Mouse (Mus musculus): Measurements from ENCODE around the gene Dock9. TPM values are rescaled to one million over a fixed set of nuclear protein-coding genes. Genes with fewer than 3 reads are reported as not detected.

The Dock9 gene
- total and polyA plus RNA-seq, 2 experiments from 2014 or later = 14.0 to 68.8 TPM

DNA sequence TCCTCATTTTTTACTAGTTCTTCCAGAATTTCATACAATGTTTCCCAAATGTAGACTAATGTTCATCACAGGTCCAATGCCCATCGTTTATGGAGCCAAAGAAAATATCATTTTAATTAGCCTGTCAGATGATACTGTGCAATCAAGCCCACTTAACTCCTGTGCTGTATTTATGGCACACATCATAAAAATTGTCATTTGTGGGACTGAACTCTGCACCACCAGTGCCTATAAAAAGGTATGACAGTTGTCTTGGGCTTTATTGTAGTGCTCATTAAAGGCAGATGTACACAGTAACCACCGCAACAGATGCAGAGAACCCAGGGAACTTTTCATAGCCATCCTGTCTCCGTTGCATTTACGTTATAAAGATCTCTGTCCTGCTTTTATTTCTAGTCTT, 233.7 kb downstream of the Dock9 start:
- Histone ChIP-seq H3K9me3 (ENCODE audit: low read length) (no peaks in the 10 kb centered on the region), H3K4me1 (ENCODE audit: insufficient read depth, low read length) (peaks cover 13% of the 10 kb centered on the region; the same call in 1 of the 2 replicates), H3K27ac (ENCODE audit: low read depth, low read length) (no peak overlapping the region), H3K4me3 (ENCODE audit: low read depth, low read length) (no peak overlapping the region), H3K27me3 (ENCODE audit: insufficient read depth, low read length) (no peaks in the 10 kb centered on the region), H3K36me3 (ENCODE audit: insufficient read depth, low read length) (peaks cover 13% of the 10 kb centered on the region), H3K9ac (replicated peaks; ENCODE audit: low read length, poor library complexity, severe bottlenecking) (no peak overlapping the region), H3K4me2 (ENCODE audit: low read depth, low read length, poor library complexity, severe bottlenecking) (no peak overlapping the region)
- TF ChIP-seq CTCF (IDR thresholded peaks at IDR 0.05) = no peak
- 51% methylated on average over 4 of the region's 4 CpGs for WGBS
- DNase-seq (ENCODE audit: low spot score) (no peak), ATAC-seq (ENCODE audit: low FRiP score) (no peak)

DNA sequence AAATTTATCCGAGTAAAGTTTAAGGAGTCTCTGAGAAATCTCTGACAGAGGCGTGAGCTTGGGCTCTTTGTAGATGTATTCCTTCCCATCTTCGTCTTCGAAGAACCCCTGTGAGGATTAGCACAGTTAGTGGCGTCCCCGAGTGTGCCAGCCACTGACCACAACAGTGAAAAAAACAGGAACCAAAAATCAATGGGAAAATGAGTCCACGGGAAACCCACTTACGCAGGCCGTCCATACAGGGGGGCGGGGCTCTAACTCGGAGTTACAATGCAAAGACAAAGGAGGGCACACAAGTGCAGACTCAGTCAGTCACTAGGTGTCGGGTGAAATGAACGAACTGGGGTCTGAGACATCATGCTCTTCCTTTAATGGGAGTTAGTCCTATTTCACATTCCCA, 238.6 kb downstream of the Dock9 start:
- H3K9ac ChIP-seq (replicated peaks; ENCODE audit: low read length, poor library complexity, severe bottlenecking) = no peak overlapping the region
- 77% methylated on average over 13 of the region's 13 CpGs for WGBS
- H3K9me3 ChIP-seq (ENCODE audit: low read length) = no peaks in the 10 kb centered on the region
- DNase-seq (ENCODE audit: low spot score) = no peak
- ATAC-seq (ENCODE audit: low FRiP score) = no peak
- H3K4me2 ChIP-seq (ENCODE audit: low read depth, low read length, poor library complexity, severe bottlenecking) = no peak overlapping the region
- no peak overlapping the region for H3K27ac ChIP-seq (ENCODE audit: low read depth, low read length)
- no peak overlapping the region for H3K4me3 ChIP-seq (ENCODE audit: low read depth, low read length)
- no peak for TF ChIP-seq CTCF (IDR thresholded peaks at IDR 0.05)
- H3K4me1 ChIP-seq (ENCODE audit: insufficient read depth, low read length) = no peaks in the 10 kb centered on the region
- peaks cover 39% of the 10 kb centered on the region for H3K36me3 ChIP-seq (ENCODE audit: insufficient read depth, low read length)
- no peaks in the 10 kb centered on the region for H3K27me3 ChIP-seq (ENCODE audit: insufficient read depth, low read length)

- H3K27me3 ChIP-seq (ENCODE audit: insufficient read depth, low read length) = no peaks in the 10 kb centered on the region
- no peaks in the 10 kb centered on the region for H3K4me1 ChIP-seq (ENCODE audit: insufficient read depth, low read length)
- no peak for TF ChIP-seq CTCF (IDR thresholded peaks at IDR 0.05)
- H3K27ac ChIP-seq (ENCODE audit: low read depth, low read length) = no peak overlapping the region
- H3K4me3 ChIP-seq (ENCODE audit: low read depth, low read length) = no peak overlapping the region
- ATAC-seq (ENCODE audit: low FRiP score) = no peak
- H3K9ac ChIP-seq (replicated peaks; ENCODE audit: low read length, poor library complexity, severe bottlenecking) = no peak overlapping the region
- H3K9me3 ChIP-seq (ENCODE audit: low read length) = no peaks in the 10 kb centered on the region
- no peak for DNase-seq (ENCODE audit: low spot score)
- WGBS = 69% methylated on average over 21 of the region's 21 CpGs
- no peak overlapping the region for H3K4me2 ChIP-seq (ENCODE audit: low read depth, low read length, poor library complexity, severe bottlenecking)
- H3K36me3 ChIP-seq (ENCODE audit: insufficient read depth, low read length) = peaks cover 54% of the 10 kb centered on the region
Observed at GRCm38 (mm10) chr14:121556401-121557315, 241.0 kb downstream of the Dock9 start.

DNA sequence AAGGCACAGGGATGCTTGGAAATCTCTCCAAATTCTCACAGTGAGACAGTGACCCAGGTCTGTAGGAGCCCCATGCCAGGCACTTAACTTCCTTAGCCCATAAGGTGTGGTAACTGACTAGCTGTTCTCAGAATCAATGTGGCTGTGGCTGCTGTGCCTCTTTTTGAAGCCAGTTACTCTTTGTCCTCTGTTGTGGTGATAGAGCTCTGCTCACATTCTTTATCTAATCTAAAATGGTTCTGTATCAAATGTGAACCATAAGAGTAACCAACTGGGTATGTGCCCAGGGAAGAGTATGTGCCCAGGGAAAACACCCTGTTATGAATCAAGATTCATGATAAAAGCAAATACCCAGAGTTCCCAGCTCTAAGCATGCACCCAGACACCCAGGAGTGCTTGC, 243.9 kb downstream of the Dock9 start:
- H3K36me3 ChIP-seq (ENCODE audit: insufficient read depth, low read length) = peaks cover 51% of the 10 kb centered on the region

GRCm38 (mm10) chr14:121552586-121552985, 245.1 kb downstream of the Dock9 start:
- no peak for DNase-seq (ENCODE audit: low spot score)
- Histone ChIP-seq H3K4me1 (ENCODE audit: insufficient read depth, low read length) (no peaks in the 10 kb centered on the region), H3K9ac (replicated peaks; ENCODE audit: low read length, poor library complexity, severe bottlenecking) (no peak overlapping the region), H3K36me3 (ENCODE audit: insufficient read depth, low read length) (peaks cover 45% of the 10 kb centered on the region), H3K4me3 (ENCODE audit: low read depth, low read length) (no peak overlapping the region), H3K4me2 (ENCODE audit: low read depth, low read length, poor library complexity, severe bottlenecking) (no peak overlapping the region), H3K9me3 (ENCODE audit: low read length) (no peaks in the 10 kb centered on the region), H3K27ac (ENCODE audit: low read depth, low read length) (no peak overlapping the region), H3K27me3 (ENCODE audit: insufficient read depth, low read length) (no peaks in the 10 kb centered on the region)
- WGBS = 83% methylated on average over 5 of the region's 5 CpGs
- ATAC-seq (ENCODE audit: low FRiP score) = no peak
- TF ChIP-seq CTCF (IDR thresholded peaks at IDR 0.05) = no peak

More for the DNA sequence above, 243.9 kb downstream of the Dock9 start:
- H3K27me3 ChIP-seq (ENCODE audit: insufficient read depth, low read length) = no peaks in the 10 kb centered on the region
- no peak overlapping the region for H3K4me3 ChIP-seq (ENCODE audit: low read depth, low read length)
- H3K9me3 ChIP-seq (ENCODE audit: low read length) = no peaks in the 10 kb centered on the region
- no peak for TF ChIP-seq CTCF (IDR thresholded peaks at IDR 0.05)
- no peak overlapping the region for H3K4me2 ChIP-seq (ENCODE audit: low read depth, low read length, poor library complexity, severe bottlenecking)
- H3K9ac ChIP-seq (replicated peaks; ENCODE audit: low read length, poor library complexity, severe bottlenecking) = no peak overlapping the region
- H3K4me1 ChIP-seq (ENCODE audit: insufficient read depth, low read length) = no peaks in the 10 kb centered on the region
- H3K27ac ChIP-seq (ENCODE audit: low read depth, low read length) = no peak overlapping the region
- DNase-seq (ENCODE audit: low spot score) (no peak), ATAC-seq (ENCODE audit: low FRiP score) (no peak)

DNA sequence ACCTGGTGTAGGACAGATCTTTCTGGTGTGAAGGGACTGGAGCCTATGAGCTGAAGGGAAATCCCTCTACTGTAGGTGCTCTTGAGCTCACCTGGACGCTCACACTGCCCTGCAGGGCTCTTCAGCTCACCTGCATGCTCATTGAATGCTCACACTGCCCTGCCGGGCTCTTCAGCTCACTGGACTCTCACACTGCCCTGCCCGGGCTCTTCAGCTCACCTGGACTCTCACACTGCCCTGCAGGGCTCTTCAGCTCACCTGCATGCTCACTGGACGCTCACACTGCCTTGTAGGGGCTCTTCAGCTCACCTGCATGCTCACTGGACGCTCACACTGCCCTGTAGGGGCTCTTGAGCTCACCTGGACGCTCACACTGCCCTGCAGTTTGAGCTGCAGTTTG, 247.8 kb downstream of the Dock9 start:
- Histone ChIP-seq H3K9me3 (ENCODE audit: low read length) (no peaks in the 10 kb centered on the region), H3K27me3 (ENCODE audit: insufficient read depth, low read length) (no peaks in the 10 kb centered on the region), H3K4me2 (ENCODE audit: low read depth, low read length, poor library complexity, severe bottlenecking) (no peak overlapping the region), H3K9ac (replicated peaks; ENCODE audit: low read length, poor library complexity, severe bottlenecking) (no peak overlapping the region), H3K4me1 (ENCODE audit: insufficient read depth, low read length) (no peaks in the 10 kb centered on the region), H3K36me3 (ENCODE audit: insufficient read depth, low read length) (peaks cover 57% of the 10 kb centered on the region), H3K27ac (ENCODE audit: low read depth, low read length) (no peak overlapping the region), H3K4me3 (ENCODE audit: low read depth, low read length) (no peak overlapping the region)
- 81% methylated on average over 6 of the region's 6 CpGs for WGBS
- no peak for ATAC-seq (ENCODE audit: low FRiP score)
- no peak for DNase-seq (ENCODE audit: low spot score)
- TF ChIP-seq CTCF (IDR thresholded peaks at IDR 0.05) = no peak

Data from midbrain, postnatal 0 days (tissue).